10 mouse cellular contexts compared by ENCODE assay signal in genomic region chr16:33751152-33751551, GRCm38 (mm10). TPM values are rescaled to one million over a fixed set of nuclear protein-coding genes. Genes with fewer than 3 reads are reported as not detected.
DNase-seq lines count a peak whose midpoint lies in the region; ATAC-seq lines count a peak whose summit lies in the region.
"Had no signal": no experiment of that assay in that cellular context is flagged by ENCODE, and none has a peak within 500 bp of the region (broad histone marks: within the 10 kb centered on the region; RNA-seq: fewer than 3 reads in every experiment).

No protein-coding gene starts in this region.

- no peak overlapping the region for H3K9ac ChIP-seq in hindbrain, embryonic 13.5 days
- H3K9ac ChIP-seq in hindbrain, embryonic 11.5 days (ENCODE audit: low read depth, low read length): no peak overlapping the region
- no peak overlapping the region for H3K9ac ChIP-seq in forebrain, embryonic 12.5 days

- H3K4me3 ChIP-seq in hindbrain, embryonic 13.5 days: no peak overlapping the region
- no peak overlapping the region for H3K4me3 ChIP-seq in hindbrain, embryonic 11.5 days (ENCODE audit: low read depth, low read length)
- peak overlapping the region; percentile 27 for H3K4me3 ChIP-seq in limb, embryonic 10.5 days
- no peak overlapping the region for H3K4me3 ChIP-seq in forebrain, embryonic 12.5 days (replicated peaks)

- no peak overlapping the region for H3K27ac ChIP-seq in hindbrain, embryonic 13.5 days
- no peak overlapping the region for H3K27ac ChIP-seq in hindbrain, embryonic 11.5 days (ENCODE audit: low read depth, low read length)
- no peak overlapping the region for H3K27ac ChIP-seq in limb, embryonic 10.5 days
- no peak overlapping the region for H3K27ac ChIP-seq in forebrain, embryonic 12.5 days

- no peak for DNase-seq in hindbrain, embryonic 11.5 days (ENCODE audit: low spot score)
- peak; percentile 57 for DNase-seq in R1 (ENCODE audit: low read depth, low spot score)
- no peak for DNase-seq in limb, embryonic 10.5 days (ENCODE audit: low spot score)
- DNase-seq in monocyte, adult 2 months (ENCODE audit: low read depth in 1 of 2, low spot score in 2 of 2): peak; percentile 20 to 57
- no peak for DNase-seq in ovary, postnatal 36 days (ENCODE audit: low spot score)
- DNase-seq: cerebellum, adult 9-11 months had no signal

- H3K4me2 ChIP-seq in hindbrain, embryonic 13.5 days: peak overlapping the region; percentile 9; the same call in 1 of the 2 replicates
- no peak overlapping the region for H3K4me2 ChIP-seq in hindbrain, embryonic 11.5 days (replicated peaks; ENCODE audit: low read depth, low read length)
- no peak overlapping the region for H3K4me2 ChIP-seq in forebrain, embryonic 12.5 days

- 44% methylated on average over 13 of the region's 13 CpGs for WGBS in hindbrain, embryonic 13.5 days
- WGBS in hindbrain, embryonic 11.5 days: 38% methylated on average over 13 of the region's 13 CpGs
- 21% methylated on average over 13 of the region's 13 CpGs for WGBS in limb, embryonic 10.5 days
- WGBS in forebrain, embryonic 12.5 days: 51% methylated on average over 13 of the region's 13 CpGs

- H3K9me3 ChIP-seq in hindbrain, embryonic 13.5 days: no peaks in the 10 kb centered on the region
- H3K9me3 ChIP-seq in hindbrain, embryonic 11.5 days (ENCODE audit: control insufficient read depth, low read length): no peaks in the 10 kb centered on the region
- H3K9me3 ChIP-seq in limb, embryonic 10.5 days (replicated peaks): no peaks in the 10 kb centered on the region
- H3K9me3 ChIP-seq in forebrain, embryonic 12.5 days: no peaks in the 10 kb centered on the region

- no peak for ATAC-seq in hindbrain, embryonic 13.5 days (ENCODE audit: low FRiP score)
- no peak for ATAC-seq in hindbrain, embryonic 11.5 days (ENCODE audit: low FRiP score)
- ATAC-seq in forebrain, embryonic 12.5 days (ENCODE audit: low FRiP score): no peak
- ATAC-seq in granulocyte monocyte progenitor cell, adult 5-6 weeks (replicated peaks; ENCODE audit: poor library complexity, severe bottlenecking): no peak

- no peaks in the 10 kb centered on the region for H3K27me3 ChIP-seq in hindbrain, embryonic 13.5 days
- no peaks in the 10 kb centered on the region for H3K27me3 ChIP-seq in hindbrain, embryonic 11.5 days (ENCODE audit: control insufficient read depth, insufficient read depth, low read length)
- H3K27me3 ChIP-seq in limb, embryonic 10.5 days (ENCODE audit: low read depth, poor library complexity, severe bottlenecking): no peaks in the 10 kb centered on the region
- no peaks in the 10 kb centered on the region for H3K27me3 ChIP-seq in forebrain, embryonic 12.5 days

- peaks cover 9% of the 10 kb centered on the region; the same call in 1 of the 2 replicates for H3K36me3 ChIP-seq in hindbrain, embryonic 13.5 days
- H3K36me3 ChIP-seq in hindbrain, embryonic 11.5 days (ENCODE audit: control insufficient read depth, insufficient read depth, low read length): 0 out of 2 replicates have a peak, but pooled peaks cover 5% of the 10 kb centered on the region
- peaks cover 29% of the 10 kb centered on the region for H3K36me3 ChIP-seq in limb, embryonic 10.5 days
- H3K36me3 ChIP-seq in forebrain, embryonic 12.5 days (replicated peaks): peaks cover 79% of the 10 kb centered on the region

- H3K4me1 ChIP-seq in hindbrain, embryonic 13.5 days (replicated peaks): no peaks in the 10 kb centered on the region
- no peaks in the 10 kb centered on the region for H3K4me1 ChIP-seq in hindbrain, embryonic 11.5 days (replicated peaks; ENCODE audit: control insufficient read depth, insufficient read depth, low read length)
- peaks cover 8% of the 10 kb centered on the region; the same call in 1 of the 2 replicates for H3K4me1 ChIP-seq in limb, embryonic 10.5 days
- no peaks in the 10 kb centered on the region for H3K4me1 ChIP-seq in forebrain, embryonic 12.5 days

RNA-seq across cellular contexts. Expression of gene Muc13, which starts 42.7 kb away (rescaled TPM):
- polyA plus RNA-seq in hindbrain, embryonic 13.5 days (2015; fragmentation: Nextera tagmentation; extraction: Ambion mirVana): not detected in 2 replicates
- polyA plus RNA-seq in hindbrain, embryonic 11.5 days (2014; fragmentation: Nextera tagmentation; extraction: Ambion mirVana): 0.08 and 0.14 TPM in 2 replicates
- 0.16 and 0.21 TPM in 2 replicates for polyA plus RNA-seq in limb, embryonic 10.5 days (2016; fragmentation: Nextera tagmentation; extraction: Ambion mirVana)
- polyA plus RNA-seq in forebrain, embryonic 12.5 days (2016; fragmentation: Nextera tagmentation; extraction: Ambion mirVana): 0.13 TPM in 1 of 2 replicates, not detected in the other
- 41.1 and 69.5 TPM in 2 replicates for total RNA-seq in granulocyte monocyte progenitor cell, adult 5-6 weeks (2014; fragmentation: Nextera tagmentation)
- 53.2 and 60.5 TPM in 2 replicates for total RNA-seq in granulocyte monocyte progenitor cell, adult 5-6 weeks (2017)
- polyA plus RNA-seq: midbrain, postnatal 0 days had no signal

Comparison
In these comparisons a context has a peak if more than half of its experiments do, and no peak if none do; other contexts are left out.
1. DNase-seq: peak in R1 (single experiment) and monocyte, adult 2 months (2 of 2); none in hindbrain, embryonic 11.5 days (single experiment), limb, embryonic 10.5 days (single experiment) and ovary, postnatal 36 days (single experiment).